Mouse (Mus musculus) liver, adult 2 months (tissue): ENCODE results near the gene Arpc5l. TPM values are rescaled to one million over a fixed set of nuclear protein-coding genes. Genes with fewer than 3 reads are reported as not detected.
"Not testable (repeated sequence)": the region's sequence is repeated elsewhere in the genome, so short reads cannot be mapped to it uniquely, and the experiment has no call there.

ENCODE experiments used
- DNase-seq: peaks from one replicate; pipeline ENCODE4 v3.0.0-alpha.2; 2011; ENCODE audit warnings: low read depth, low spot score; ENCODE audit errors: extremely low read depth
- H3K27ac ChIP-seq: fragments of 200-500 bp; replicated peaks from 2 replicates; pipeline ENCODE4 v1.5.1; 2012; ENCODE audit warnings: low read depth, mild to moderate bottlenecking, control low read depth, inconsistent platforms, low read length; ENCODE audit not compliant: insufficient read depth
- H3K27me3 ChIP-seq: fragments of 200-500 bp; 2 replicates; pipeline ENCODE4 v1.6.1; 2012; ENCODE audit warnings: mild to moderate bottlenecking, moderate library complexity, low read length, inconsistent platforms; ENCODE audit not compliant: control insufficient read depth, insufficient read depth
- H3K36me3 ChIP-seq: fragments of 200-500 bp; 2 replicates; pipeline ENCODE4 v1.6.1; 2012; ENCODE audit warnings: low read length, inconsistent platforms; ENCODE audit not compliant: control insufficient read depth, insufficient read depth
- H3K4me1 ChIP-seq: fragments of 200-500 bp; 2 replicates; pipeline ENCODE4 v1.6.1; 2011; ENCODE audit warnings: low read length; ENCODE audit not compliant: control insufficient read depth, insufficient read depth
- H3K4me3 ChIP-seq: fragments of 200-500 bp; 2 replicates; pipeline ENCODE4 v1.5.1; 2011; ENCODE audit warnings: low read depth, mild to moderate bottlenecking, control low read depth, low read length, moderate library complexity; ENCODE audit not compliant: insufficient read depth
- H3K79me2 ChIP-seq: fragments of 200-500 bp; 2 replicates; pipeline ENCODE4 v1.6.1; 2012; ENCODE audit warnings: inconsistent platforms, mild to moderate bottlenecking, low read length, moderate library complexity; ENCODE audit not compliant: control insufficient read depth, insufficient read depth
- H3K9ac ChIP-seq: fragments of 200-500 bp; 2 replicates; pipeline ENCODE4 v1.6.1; 2012; ENCODE audit warnings: low read depth, mild to moderate bottlenecking, control low read depth, inconsistent platforms, low read length
- CTCF ChIP-seq: fragments of 200-500 bp; IDR thresholded peaks from 2 replicates; pipeline ENCODE4 v1.5.1; 2011; ENCODE audit warnings: low read depth, low read length, control low read depth
- POLR2A ChIP-seq: fragments of 200-500 bp; IDR thresholded peaks from 2 replicates; pipeline ENCODE4 v1.6.1; 2011; ENCODE audit warnings: low read length, control low read depth; ENCODE audit not compliant: insufficient read depth; ENCODE audit errors: extremely low read depth
- WGBS: fragments of 180-500 bp; shearing (Covaris S2); methylation state at CpG from one replicate; pipeline ENCODE4 v1.1.7; 2018; 5-methylcytosine and 5-hydroxymethylcytosine counted together
- polyA plus RNA-seq: library from polyadenylated mRNA; depleted of rRNA; stranded (reverse); fragments of >200 nt; gene quantifications from 2 replicates; pipeline ENCODE4 v1.2.3, GENCODE M21; 2012
- total RNA-seq: library from RNA; depleted of rRNA; stranded (reverse); fragments of >200 nt; gene quantifications from 2 replicates; pipeline ENCODE4 v1.2.3, GENCODE M21; 2014

The Arpc5l gene
- total and polyA plus RNA-seq, 2 experiments: 21.3 to 45.1 TPM

DNA sequence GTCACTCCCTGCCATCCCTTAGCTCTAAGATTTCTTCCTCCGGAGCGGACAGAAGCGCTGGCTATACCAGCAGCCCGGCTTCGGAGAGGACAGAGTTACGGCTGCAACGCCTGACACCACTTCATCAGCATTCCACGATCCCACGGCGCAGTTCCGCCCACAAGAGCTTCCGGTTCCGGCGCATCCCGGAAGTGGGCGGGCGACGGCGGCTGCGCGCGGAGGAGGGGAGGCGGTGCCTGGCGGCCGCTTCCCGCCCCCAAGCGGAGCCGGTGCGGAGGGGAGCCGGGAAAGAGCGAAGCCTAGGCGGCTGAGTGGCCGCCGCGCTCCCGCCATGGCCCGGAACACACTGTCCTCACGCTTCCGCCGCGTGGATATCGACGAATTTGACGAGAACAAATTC is 2.7 kb downstream of the Arpc5l start:
- TF ChIP-seq CTCF: no peak
- TF ChIP-seq POLR2A: peak; percentile 80
- Histone ChIP-seq H3K27ac (peak overlapping the region; percentile 67), H3K9ac (peak overlapping the region; percentile 91), H3K4me3 (peak overlapping the region; percentile 84), H3K27me3 (no peaks in the 10 kb centered on the region), H3K79me2 (peaks cover 9% of the 10 kb centered on the region; the same call in 1 of the 2 replicates), H3K36me3 (0 out of 2 replicates have a peak, but pooled peaks cover 2% of the 10 kb centered on the region), H3K4me1 (peaks cover 20% of the 10 kb centered on the region)
- DNase-seq: peak; percentile 74
- WGBS: under 1% methylated on average over 44 of the region's 44 CpGs

DNA sequence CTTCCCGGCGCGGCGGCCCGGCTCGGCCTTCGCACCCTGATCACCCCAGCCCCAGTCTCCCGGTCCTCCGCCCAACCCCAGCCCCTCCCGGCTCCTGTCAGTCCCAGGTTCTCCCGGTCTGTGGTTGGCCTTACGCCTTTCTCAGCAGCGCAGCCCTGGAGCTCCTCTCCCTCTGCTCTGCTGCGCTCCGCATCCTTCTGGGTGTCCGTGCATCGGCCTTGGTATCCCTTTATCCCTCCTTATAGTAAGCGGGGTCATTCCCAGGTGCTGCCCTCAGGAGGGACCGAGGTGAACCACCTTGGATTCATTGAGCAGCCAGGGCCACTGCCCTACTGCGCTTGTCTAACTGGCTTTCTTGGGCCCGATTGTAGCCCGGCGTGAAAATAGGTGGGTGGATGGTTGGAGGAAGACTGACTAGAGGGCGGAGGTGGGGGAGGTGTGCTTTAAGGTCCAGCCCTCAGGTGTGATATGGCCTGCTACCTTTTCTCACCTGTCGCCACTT is 3.3 kb downstream of the Arpc5l start:
- TF ChIP-seq CTCF (no peak), POLR2A (no peak)
- no peak for DNase-seq
- Histone ChIP-seq H3K79me2 (peaks cover 13% of the 10 kb centered on the region; the same call in 1 of the 2 replicates), H3K4me3 (peak overlapping the region; percentile 84), H3K4me1 (peaks cover 19% of the 10 kb centered on the region), H3K27me3 (no peaks in the 10 kb centered on the region), H3K36me3 (peaks cover 3% of the 10 kb centered on the region; the same call in 1 of the 2 replicates), H3K27ac (peak overlapping the region; percentile 67), H3K9ac (peak overlapping the region; percentile 91)
- WGBS: under 1% methylated on average over 25 of the region's 25 CpGs

DNA sequence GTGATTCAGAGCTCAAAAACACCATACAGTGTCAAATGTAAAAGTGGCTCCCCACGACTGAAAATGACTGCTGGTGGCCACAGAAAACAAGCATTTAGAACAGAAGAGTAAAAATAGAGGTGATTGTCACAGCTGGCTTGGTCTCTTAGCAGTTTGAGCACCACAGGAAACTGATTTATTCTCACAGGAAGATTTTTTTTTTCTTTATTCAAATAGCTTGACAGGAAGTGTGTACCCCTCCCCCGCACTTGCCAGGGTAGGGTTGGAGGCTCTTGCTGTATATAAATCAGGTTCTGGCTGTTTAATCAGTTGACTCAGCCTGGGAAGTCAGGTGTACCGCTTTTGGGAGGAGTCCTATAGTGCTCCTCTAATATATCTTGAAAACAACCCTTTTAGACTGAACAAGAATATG is 3.8 kb downstream of the Arpc5l start:
- no peak for TF ChIP-seq POLR2A
- no peak for TF ChIP-seq CTCF
- Histone ChIP-seq H3K4me1 (peaks cover 15% of the 10 kb centered on the region), H3K9ac (peak overlapping the region; percentile 91), H3K27me3 (no peaks in the 10 kb centered on the region), H3K36me3 (peaks cover 6% of the 10 kb centered on the region), H3K79me2 (peaks cover 13% of the 10 kb centered on the region; the same call in 1 of the 2 replicates), H3K27ac (peak overlapping the region; percentile 67), H3K4me3 (peak overlapping the region; percentile 84)
- 6% methylated on average over 3 of the region's 3 CpGs for WGBS
- DNase-seq: no peak

DNA sequence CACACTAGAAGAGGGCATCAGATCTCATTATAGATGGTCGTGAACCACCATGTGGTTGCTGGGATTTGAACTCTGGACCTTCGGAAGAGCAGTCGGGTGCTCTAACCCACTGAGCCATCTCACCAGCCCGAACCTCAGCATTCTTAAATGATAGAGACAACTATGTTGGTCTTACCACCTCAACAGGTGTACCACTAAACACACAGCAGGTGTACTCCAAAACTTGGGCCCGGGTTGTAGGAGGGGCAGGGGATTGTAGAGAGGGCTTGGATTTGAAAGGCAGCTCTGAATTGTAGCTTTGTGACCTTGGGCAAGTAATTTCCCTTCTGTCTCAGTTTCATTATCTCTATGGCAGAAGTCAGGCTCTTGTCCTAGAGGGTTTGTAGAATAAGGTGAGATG is 5.0 kb downstream of the Arpc5l start:
- not testable (repeated sequence) for H3K4me3 ChIP-seq, H3K9ac ChIP-seq, DNase-seq, H3K27me3 ChIP-seq, H3K27ac ChIP-seq
- 92% methylated on average over 5 of the region's 5 CpGs for WGBS
- peaks cover 14% of the 10 kb centered on the region for H3K4me1 ChIP-seq
- H3K79me2 ChIP-seq: peaks cover 13% of the 10 kb centered on the region; the same call in 1 of the 2 replicates
- peaks cover 18% of the 10 kb centered on the region for H3K36me3 ChIP-seq

DNA sequence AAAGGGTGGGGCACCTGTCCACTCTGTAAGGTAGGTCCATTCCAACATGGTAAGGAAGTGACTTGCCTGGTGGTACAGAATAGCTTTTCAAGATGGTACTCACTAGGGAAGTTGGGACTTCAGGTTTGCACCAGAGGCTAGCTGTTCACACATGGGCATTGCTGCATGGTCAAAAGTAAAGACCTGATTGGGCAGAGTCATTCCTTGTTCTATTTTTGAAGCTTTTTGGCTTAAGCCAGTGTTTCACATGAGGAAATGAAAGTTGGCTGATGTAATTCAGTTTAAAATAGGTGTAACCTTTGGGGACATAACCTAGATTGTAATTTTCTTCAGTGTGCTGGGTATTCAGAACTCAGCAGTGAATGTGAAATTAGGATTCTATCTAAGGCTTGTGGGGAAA is 6.1 kb downstream of the Arpc5l start:
- Histone ChIP-seq H3K9ac (no peak overlapping the region), H3K4me1 (peaks cover 8% of the 10 kb centered on the region), H3K27ac (no peak overlapping the region), H3K79me2 (peaks cover 13% of the 10 kb centered on the region; the same call in 1 of the 2 replicates), H3K27me3 (no peaks in the 10 kb centered on the region), H3K4me3 (no peak overlapping the region), H3K36me3 (peaks cover 28% of the 10 kb centered on the region)
- TF ChIP-seq CTCF (no peak), POLR2A (no peak)
- DNase-seq: no peak

DNA sequence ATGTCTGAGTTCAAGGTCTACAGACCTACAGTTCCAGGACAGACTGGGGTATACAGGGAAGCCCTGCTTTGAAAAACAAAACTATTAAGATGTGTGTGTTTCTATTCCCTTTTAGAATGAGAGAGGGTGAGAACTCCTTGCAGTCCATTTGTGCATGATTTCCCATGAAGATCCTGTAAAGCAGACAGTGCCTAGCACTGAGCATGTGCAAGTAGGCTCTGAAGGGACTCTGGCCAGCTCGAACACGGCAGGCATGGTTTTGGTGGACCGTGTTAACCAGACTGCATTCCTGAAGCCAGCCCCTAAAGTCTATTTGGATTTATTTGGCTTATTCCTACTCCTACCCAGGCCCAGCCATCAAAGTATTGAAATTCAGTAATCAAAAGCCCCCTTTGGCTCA is 6.8 kb downstream of the Arpc5l start:
- no peak overlapping the region for H3K4me3 ChIP-seq
- no peaks in the 10 kb centered on the region for H3K27me3 ChIP-seq
- no peak overlapping the region for H3K9ac ChIP-seq
- peaks cover 13% of the 10 kb centered on the region; the same call in 1 of the 2 replicates for H3K79me2 ChIP-seq
- peaks cover 8% of the 10 kb centered on the region for H3K4me1 ChIP-seq
- DNase-seq: no peak
- no peak overlapping the region for H3K27ac ChIP-seq
- WGBS: 79% methylated on average over 3 of the region's 3 CpGs
- no peak for TF ChIP-seq CTCF
- no peak for TF ChIP-seq POLR2A
- H3K36me3 ChIP-seq: peaks cover 34% of the 10 kb centered on the region
